Mouse (Mus musculus) thymus, postnatal 4 days (tissue): ENCODE results near the gene Tmem62.
A peak's percentile ranks its signal among the peaks of the same experiment; 100 is the strongest.
"Not testable (repeated sequence)": the region's sequence is repeated elsewhere in the genome, so short reads cannot be mapped to it uniquely, and the experiment has no call there.

ENCODE experiments used
- DNase-seq: peaks from one replicate; pipeline ENCODE4 v3.0.0; 2021

Tmem62 gene

DNA sequence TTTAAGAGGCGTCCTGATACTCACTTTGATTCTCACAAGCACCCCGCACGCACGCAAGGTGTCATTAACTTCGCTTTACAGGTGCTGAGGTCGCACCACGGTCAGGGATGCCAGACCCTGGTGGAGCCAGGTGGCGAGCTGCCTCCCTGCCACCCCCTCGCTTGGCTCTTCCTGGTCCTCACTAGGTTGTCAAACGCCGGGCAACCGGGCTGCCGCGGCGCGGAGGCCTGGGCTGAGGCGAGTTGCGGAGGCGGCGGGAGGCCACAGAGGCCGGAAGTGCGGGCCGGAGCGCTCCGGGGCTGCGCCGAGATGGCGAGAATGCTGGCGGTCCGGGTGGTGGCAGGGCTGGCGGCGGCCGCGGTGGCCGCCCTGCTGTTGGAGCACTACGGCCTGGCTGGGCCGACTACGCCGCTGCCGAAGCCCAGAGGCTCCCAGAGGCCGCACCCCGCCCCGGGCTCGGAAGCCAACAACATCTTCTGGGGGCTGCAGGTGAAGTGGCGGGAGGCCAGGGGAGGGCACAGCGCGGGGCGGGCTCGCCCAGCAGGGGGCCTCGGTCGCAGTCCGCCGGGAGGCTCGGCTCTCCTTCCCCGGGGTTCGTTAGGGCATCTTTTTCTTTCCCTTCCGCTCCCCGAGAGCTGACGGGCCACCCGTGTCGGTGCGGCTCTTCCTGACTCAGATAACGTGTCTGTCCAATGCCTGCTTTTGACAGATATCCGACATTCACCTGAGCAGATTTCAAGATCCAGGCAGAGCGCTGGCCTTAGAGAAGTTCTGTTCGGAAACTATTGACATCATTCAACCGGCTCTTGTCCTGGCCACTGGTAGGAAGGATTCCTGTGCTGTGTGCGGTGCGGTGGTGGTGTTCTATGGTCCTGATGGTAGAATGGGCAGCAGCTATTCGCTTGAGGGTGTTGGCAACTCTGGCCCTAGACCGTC, at the start of gene Tmem62:
Gene Tmem62, plus strand, starts transcription at position 28 of the 936 bp plus-strand sequence.
- peak; percentile 88 for DNase-seq

DNA sequence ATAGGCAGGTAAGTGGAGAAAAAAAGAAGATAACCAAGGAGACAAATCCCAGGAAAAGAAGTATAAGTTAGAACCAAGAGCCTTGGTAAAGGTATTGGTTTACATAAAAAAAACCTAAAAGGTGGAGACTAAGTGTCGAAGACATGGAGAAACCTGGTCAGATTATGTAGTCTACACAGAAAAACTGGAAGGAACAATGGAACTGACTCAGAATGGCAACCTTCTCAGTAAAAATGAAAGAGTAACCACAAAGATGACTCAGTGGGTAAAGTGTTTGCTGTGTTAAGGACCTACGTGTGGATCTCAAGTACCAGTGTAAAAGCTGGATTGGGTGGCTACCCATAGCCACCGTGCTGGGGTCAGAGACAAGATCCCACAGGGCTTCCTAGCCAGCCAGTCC, 43.8 kb upstream of the Tmem62 start:
- no peak for DNase-seq

DNA sequence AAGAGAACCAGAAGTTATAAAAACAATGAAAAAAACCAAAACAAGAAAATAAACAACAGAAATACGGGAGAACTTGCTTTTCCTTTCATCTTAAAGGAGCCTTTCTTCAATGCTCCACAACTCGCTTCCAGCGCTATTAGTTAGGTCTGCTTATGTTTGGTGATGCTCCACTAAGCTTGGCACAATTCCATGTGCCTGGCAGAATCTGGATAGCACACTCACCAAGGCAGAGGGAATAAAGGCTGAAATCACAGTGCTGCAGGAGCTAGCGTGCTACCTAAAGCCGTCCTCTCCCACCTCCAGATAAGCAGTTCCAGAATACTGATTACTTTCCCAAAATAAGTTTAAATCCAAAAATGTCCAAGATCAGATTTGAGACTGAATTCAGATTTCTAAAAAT, 25.6 kb upstream of the Tmem62 start:
- DNase-seq: no peak

DNA sequence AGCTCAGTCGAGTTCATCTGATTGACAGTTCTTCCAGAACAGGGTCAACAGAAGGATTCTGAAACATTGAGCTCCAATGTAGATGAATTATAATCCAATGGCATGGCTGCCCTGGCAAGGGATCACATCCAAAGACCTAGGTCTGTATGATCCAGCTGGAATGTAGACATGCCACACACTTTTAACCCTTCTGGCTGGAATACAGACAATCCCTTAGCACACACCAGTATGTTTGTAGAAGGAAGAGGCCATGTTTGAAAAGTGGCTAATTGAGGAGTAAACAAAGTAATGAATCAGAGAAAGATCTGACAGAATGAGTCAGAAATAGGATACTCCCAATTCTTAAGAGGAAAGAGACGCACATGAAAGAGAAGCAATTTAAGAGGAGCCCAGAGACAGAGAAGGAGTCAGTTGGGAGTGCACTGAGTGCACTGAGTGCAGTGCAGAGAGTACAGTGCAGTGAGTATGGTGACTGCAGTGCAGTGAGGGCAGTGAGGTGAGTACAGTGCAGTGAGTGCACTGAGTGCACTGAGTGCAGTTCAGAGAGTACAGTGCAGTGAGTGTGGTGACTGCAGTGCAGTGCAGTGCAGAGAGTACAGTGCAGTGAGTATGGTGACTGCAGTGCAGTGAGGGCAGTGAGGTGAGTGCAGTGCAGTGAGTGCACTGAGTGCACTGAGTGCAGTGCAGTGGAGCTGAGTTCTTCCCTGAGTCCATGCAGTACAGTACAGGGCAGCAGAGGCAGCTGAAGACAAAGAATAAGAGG, 24.5 kb upstream of the Tmem62 start:
- no peak for DNase-seq

DNA sequence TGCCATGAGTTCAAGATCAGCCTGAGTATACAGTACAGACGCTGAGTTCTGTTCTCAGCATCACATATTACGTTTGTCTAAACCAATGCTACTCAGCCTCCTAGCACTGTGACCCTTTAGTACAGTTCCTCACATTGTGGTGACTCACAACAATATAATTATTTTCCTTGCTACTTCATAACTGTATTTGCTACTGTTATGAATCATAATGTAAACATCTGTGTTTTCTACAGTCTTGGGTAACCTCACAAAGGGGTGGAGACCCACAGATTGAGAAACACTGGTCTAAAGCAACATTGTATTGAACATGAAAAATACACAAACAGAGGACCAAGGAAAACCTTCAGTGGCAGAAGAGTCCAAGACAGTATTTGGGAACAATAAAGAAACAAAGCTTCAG, 17.5 kb upstream of the Tmem62 start:
- no peak for DNase-seq

DNA sequence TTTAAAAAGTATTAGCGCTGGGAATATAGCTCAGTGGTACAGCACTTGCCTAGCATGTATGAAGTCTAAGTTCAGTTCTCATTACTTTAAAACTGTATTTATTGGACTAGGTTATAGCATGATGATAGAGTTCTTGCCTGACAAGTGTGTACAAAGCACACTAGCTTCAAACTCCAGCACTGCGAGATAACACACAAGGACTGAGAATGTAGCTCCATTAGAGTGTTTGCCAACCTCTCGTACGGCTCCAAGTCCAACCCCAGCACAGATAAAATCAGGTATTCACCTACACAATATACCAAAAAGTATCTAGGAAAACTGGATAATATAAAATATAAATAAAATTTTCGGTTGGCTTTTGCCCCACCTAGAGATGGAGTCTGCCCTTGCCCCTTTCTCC, 17.0 kb upstream of the Tmem62 start:
- DNase-seq: no peak

DNA sequence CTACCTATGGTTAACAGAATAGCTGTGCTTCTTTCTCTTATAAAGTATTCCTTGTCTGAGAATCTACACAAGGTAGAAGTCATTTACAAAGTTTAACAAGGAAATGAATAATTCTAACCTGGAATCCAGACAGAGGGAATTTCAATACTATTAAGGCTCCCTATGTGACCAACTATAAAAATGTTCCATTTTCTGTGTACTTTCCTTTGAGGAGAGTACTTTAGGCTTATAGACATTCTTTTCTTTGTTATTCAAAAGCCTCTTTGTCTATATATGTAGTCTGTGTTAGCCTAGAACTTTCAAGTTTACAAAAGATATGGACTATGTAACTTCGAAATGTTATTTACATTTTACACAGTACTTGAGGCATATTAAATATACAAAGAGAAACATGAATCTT, 16.6 kb upstream of the Tmem62 start:
- no peak for DNase-seq

DNA sequence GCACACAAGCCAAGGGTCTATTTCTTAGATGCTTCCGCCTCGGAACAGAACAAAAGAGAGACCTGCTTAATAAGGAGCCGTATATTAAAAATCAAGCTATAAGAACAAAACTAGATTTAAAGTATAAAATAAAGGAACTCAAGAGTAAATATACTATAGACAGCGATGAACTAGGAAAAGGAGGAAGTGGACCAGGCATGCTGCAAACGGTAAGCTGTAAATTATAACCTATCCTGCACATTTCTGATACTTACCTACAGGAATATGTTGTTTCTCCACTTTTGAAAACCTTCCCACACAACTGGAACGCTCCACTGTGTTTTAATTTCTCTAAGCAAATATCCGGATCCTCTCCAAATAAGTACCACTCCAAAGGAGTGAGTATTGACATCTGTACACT, 13.7 kb upstream of the Tmem62 start:
- no peak for DNase-seq

DNA sequence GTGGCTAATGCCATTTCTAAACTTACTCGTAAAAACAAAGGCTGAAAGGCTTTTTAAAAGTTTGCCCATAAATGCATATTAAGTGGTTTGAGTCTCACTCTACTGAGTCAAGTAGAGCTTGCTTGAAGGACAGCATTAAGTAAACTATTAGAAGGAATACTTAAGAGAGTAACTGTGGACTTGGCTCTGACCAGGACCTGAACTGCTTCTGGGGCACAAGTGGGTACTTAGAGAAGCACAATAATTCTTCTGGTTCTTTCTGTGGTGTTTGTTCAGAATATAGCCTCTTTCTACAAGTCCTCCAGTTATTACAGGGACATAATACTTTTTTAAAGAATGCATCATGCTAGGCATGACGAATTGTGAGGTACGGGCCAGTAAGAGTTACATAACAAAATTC, 11.3 kb upstream of the Tmem62 start:
- DNase-seq: no peak

DNA sequence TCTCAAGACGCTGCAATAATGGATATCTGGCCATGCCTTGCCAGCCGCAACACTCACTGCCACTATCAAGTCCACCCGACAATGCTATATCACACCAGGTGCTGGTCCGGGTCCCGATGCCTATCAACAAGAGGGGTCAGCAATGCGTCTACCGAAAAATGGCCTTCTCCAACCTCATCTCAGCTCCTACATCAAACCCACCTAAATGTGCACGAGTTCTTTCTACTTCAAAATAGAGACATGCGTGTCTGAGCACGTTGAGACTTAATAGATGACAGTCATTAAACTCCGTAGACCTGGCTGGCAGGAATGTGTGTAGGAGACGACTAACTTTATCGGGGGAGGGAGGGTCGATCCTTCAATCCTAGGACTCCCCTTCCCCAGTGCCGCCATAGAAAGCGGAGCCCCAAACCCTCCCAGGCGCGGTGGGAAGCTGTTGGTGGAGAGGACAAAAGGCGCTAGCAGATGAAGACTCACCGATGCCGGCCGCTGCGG, 6.7 kb upstream of the Tmem62 start:
- DNase-seq: peak; percentile 25

DNA sequence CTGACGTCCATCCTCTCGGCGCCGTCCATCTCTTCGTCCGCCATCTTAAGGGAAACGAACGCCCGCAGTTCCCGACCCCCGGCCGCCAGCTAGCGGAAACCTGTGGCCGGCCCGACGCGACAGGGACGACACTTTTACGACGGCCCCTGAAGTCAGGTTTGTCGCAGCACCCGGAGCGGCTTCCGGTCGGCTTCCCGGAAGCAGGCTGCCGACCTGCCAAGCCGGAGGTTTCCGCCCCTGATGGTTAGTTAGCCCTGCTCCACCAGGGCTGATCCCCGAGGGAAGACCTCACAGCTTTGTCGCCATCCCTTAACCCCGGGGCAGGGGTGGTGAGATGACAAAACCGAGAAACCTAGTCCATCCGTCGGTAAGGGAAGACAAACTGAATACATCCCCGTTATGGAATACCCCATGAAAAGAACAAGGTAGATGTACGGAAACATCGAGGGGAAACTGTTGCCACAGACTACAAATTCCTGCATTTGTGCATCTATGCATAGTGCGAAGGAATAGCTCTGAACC, 6.2 kb upstream of the Tmem62 start, which contains the start of gene Ubr1:
Gene Ubr1, minus strand, starts transcription at position 157 of the 522 bp plus-strand sequence.
- DNase-seq: peak; percentile 88

DNA sequence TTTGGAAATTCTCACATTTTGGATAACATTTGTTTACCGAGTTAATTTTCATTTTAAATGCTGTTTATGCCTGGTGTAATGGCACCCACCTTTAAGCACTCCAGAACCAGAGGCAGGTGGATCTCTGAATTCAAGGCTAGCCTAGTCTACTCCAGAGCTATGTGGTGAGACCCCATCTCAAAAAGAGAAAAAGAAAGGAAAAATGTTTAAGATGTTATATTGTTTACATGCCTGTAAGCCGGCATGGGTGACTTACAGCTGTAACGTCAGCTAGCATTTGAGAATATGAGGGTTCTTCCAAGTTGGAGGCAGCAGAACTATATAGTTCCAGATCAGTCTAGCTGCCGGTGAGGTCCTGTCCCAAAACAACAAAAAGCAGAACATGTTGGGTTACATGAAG, 5.1 kb upstream of the Tmem62 start:
- DNase-seq: no peak

DNA sequence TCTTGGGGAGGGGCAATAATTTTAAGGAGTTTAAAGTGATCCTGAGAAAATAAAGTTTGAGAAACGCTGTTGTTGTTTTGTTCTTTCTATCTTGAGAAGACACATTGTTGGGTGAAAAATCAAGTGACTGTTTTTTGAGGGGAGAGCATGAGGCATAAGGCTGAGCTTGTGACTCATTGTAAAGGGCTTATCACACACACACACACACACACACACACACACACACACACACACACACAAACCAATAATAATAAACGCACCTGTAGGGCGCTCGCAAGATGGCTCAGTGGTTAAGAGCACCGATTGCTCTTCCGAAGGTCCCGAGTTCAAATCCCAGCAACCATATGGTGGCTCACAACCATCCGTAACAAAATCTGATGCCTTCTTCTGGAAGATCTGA, 4.6 kb upstream of the Tmem62 start:
- not testable (repeated sequence) for DNase-seq

DNA sequence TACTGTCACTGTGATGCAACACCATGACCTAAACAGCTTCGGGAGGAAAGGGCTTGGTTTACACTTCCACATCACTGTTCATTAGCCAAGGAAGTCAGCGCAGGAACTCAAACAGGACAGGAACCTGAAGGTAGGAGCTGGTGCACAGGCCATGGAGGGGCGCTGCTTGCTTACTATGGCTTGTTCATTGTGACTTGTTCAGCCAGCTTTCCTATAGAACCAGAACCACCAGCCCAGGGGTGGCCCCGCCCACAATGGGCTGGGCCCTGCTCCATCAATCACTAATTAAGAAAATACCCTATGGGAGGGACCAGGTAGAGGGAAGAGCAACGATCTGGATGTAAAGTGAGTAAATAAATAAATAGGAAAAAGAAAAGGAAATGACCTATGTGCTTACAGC, 3.9 kb upstream of the Tmem62 start:
- peak; percentile 12 for DNase-seq

DNA sequence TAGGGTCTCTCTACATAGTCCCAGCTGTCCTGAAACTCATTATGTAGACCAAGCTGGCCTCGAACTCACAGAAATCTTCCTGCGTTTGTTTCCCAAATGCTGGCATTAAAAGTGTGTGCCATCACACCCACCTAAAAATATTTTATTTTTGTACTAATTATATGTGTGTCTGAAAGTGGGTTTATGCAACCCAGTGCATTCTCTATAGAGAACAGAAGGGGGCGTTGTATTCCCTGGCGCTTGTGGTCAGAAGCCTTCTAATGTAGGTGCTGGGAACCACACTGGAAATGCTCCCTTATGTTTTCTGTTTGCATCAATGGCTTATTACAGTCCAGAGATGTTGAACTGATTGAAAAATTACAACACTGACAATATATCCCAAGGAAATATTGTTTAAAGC, 509 bp upstream of the Tmem62 start:
- peak; percentile 9 for DNase-seq

DNA sequence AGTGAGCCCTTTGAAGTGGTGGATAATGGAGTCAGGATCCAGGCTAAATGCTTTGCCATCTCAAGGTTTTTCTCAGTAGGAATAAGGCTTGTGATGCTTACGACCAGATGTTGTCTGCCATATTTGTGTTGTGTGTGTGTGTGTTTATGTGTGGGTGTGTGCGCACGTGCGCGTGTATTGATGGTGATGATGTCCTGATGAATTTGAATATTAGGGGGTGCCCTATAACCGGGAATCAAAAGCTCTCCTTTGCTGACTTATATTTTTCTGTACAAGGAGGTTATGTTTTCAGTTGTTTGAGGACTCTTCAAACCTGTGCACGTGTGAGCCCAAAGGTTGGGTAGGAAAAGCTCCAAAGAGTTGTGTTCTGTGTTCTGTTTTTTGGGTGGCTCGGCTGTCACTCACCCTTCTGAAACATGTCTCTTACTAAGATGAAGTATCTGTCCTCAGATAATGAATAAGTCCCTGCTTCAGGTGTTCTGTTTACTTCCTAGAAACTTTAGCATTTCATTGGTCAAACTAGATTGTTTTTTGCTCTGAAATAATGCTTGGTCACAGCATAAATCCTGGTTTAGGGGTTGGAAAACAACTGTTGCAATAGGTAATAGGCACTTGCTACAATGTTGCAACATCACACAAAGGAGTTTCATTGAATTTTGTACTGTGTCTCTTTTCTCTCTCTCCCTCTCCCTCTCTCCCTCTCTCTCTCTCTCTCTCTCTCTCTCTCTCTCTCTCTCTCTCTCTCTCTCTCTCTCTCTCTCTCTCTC, 1.3 kb downstream of the Tmem62 start:
- DNase-seq: no peak

DNA sequence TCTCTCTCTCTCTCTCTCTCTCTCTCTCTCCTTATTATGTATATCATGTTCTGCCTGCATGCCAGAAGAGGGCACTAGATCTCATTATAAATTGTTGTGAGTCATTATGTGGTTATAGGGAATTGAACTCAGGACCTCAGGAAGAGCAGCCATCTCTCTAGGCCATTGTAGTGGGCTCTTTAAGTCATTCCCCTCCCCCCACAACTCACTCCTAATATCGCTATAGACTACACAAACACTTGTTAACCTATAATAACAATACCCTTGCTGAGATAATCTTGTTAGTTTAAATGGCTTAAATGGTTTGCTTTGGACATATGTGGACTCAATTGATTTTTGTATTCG, 1.8 kb downstream of the Tmem62 start:
- no peak for DNase-seq

DNA sequence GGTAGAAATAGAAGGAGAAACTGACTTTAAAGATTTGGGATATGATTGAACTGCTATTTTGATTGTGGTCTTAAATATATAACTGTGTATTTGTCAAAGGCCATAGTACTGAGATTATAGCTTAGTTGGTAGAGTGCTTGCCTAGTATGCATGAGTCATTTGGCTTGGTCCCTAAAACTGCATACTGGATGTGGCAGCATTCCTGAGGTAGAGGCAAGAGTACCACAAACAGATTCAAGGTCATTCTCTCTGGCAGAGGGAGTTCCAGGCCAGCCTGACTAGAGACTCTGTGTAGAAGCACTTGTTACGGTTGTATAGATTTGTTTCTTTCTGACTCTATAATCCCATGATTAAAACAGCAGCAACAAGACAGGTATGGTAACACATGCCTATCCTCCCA, 3.0 kb downstream of the Tmem62 start:
- no peak for DNase-seq

DNA sequence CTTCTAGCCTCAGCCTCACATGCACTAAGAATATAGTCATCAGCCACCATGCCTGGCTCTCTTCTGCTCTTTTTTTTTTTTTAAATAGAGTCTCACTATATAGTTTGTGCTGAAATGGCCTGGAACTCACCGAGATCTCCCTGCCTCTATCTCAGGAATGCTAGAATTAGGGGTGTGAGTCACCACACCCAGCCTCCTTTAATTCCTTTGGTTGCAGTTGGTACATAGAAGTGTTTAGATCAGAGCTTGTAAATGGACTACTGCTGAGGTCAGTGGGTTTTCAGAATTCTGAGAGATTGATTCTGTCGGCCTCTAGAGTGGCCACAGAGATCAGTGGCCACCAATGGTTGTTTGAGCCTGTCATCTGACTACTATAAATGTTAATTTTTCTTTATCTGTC, 4.0 kb downstream of the Tmem62 start:
- no peak for DNase-seq

DNA sequence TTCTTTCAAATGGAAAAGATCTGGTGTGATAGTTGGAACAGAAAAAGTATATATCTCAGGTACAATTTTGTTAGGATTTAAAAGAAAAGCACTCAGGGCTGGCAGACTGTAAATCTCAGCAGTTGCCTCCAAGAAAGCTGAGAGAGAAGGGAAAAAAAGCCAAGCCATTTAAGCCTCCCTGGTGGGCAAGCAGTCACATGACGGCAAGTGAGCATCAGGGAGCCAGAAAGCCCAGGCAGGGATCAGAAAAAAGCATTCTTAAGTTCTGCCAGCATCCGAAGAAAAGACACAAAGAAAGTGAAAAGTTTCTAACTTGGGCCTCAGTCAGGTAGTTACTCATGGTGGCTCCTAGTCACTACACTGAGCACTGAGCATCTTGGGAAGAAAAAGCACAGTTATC, 6.8 kb downstream of the Tmem62 start:
- DNase-seq: no peak

DNA sequence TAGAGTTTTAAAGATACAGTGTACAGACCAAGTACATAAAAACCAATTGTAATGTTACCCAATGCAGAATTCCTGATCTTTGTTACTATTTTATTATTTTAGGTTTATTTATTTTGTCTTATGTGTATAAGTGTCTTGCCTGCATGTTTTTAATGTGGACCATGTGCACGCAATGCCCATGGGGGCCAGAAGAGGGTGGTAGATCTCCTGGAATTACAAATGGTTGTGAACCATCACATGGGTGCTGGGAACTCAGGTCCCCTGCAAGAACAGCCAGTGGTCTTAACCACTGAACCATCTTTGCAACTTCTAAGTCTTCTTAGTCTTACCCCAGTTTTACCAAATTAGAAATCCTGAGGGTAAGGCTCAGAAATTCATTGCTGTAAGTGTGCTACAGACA, 8.4 kb downstream of the Tmem62 start:
- peak; percentile 37 for DNase-seq

DNA sequence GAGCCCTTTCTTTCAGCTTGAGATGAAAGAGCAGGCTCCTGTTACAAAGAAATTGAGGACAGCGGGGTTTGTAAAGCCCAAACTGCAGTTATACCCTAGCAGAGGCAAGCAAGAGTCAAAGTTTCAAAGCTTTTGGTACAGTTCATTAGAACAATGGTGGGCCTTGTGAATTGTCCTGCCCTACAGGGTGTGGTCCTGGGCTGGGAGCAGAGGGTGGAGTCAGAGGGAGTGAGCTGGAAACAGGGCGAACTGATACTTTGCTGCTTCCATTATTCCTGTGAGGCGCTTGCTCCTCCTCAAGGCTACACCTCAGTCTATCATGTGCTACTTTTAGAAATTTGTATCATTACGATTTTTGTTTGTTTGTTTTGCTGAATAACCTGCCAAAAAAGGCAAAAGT, 14.4 kb downstream of the Tmem62 start:
- no peak for DNase-seq

DNA sequence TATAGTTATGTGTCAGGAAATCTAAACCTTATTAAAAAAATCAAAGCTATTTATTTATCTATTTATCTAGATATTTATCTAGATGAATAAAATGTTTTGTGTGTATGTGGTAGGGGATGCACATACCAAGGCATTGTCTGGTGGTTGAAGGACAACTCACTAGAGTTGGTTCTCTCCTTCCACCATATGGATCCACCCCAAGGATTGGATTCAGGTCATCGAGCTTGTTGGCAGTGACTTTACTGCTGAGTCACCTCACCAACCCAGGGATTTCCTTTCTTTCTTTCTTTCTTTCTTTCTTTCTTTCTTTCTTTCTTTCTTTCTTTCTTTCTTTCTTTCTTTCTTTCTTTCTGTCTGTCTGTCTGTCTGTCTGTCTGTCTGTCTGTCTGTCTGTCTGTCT, 19.8 kb downstream of the Tmem62 start:
- DNase-seq: not testable (repeated sequence)
